Mouse (Mus musculus): ENCODE results near the gene Usp5. TPM values are rescaled to one million over a fixed set of nuclear protein-coding genes. Genes with fewer than 3 reads are reported as not detected.

Usp5 gene
- total and polyA plus RNA-seq, 2 experiments from 2014 or later: 201 to 218 TPM

GRCm38 (mm10) chr6:124822049-124822448, 7.2 kb downstream of the Usp5 start:
- no peak for TF ChIP-seq CTCF (IDR thresholded peaks at IDR 0.05)
- ATAC-seq (ENCODE audit: low FRiP score) (no peak), DNase-seq (ENCODE audit: low spot score) (no peak)
- Histone ChIP-seq H3K9me3 (ENCODE audit: low read length) (no peaks in the 10 kb centered on the region), H3K27me3 (ENCODE audit: insufficient read depth, low read length) (no peaks in the 10 kb centered on the region), H3K9ac (replicated peaks; ENCODE audit: low read length, poor library complexity, severe bottlenecking) (no peak overlapping the region), H3K36me3 (ENCODE audit: insufficient read depth, low read length) (peaks cover 84% of the 10 kb centered on the region), H3K4me1 (ENCODE audit: insufficient read depth, low read length) (no peaks in the 10 kb centered on the region), H3K27ac (ENCODE audit: low read depth, low read length) (no peak overlapping the region), H3K4me2 (ENCODE audit: low read depth, low read length, poor library complexity, severe bottlenecking) (no peak overlapping the region), H3K4me3 (ENCODE audit: low read depth, low read length) (no peak overlapping the region)
- 97% methylated on average over 4 of the region's 4 CpGs for WGBS

DNA sequence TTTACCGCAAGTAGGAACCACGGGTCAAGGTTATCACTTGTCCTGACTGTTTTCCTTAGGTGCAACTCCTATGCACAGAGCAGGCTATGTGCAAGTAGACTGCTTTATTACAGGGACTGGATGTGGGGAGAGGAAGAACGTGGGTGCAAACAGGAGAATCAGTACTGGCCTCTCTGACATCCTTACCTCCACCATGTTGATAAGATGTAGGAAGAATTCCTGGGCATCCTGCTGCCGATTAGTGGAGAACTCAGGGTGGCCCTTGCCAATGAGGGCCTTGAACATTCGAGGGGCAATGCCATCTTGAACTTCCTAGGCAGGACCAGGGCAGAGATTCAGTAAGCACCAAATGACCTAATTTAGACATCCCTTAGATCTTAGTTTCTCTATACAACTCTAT, 8.4 kb downstream of the Usp5 start:
- ATAC-seq (ENCODE audit: low FRiP score) (no peak), DNase-seq (ENCODE audit: low spot score) (no peak)
- H3K9me3 ChIP-seq (ENCODE audit: low read length): no peaks in the 10 kb centered on the region
- 93% methylated on average over 5 of the region's 5 CpGs for WGBS
- H3K4me1 ChIP-seq (ENCODE audit: insufficient read depth, low read length): no peaks in the 10 kb centered on the region
- no peak overlapping the region for H3K9ac ChIP-seq (replicated peaks; ENCODE audit: low read length, poor library complexity, severe bottlenecking)
- H3K4me2 ChIP-seq (ENCODE audit: low read depth, low read length, poor library complexity, severe bottlenecking): no peak overlapping the region
- H3K27me3 ChIP-seq (ENCODE audit: insufficient read depth, low read length): no peaks in the 10 kb centered on the region
- H3K4me3 ChIP-seq (ENCODE audit: low read depth, low read length): no peak overlapping the region
- H3K27ac ChIP-seq (ENCODE audit: low read depth, low read length): no peak overlapping the region
- no peak for TF ChIP-seq CTCF (IDR thresholded peaks at IDR 0.05)
- H3K36me3 ChIP-seq (ENCODE audit: insufficient read depth, low read length): peaks cover 89% of the 10 kb centered on the region

DNA sequence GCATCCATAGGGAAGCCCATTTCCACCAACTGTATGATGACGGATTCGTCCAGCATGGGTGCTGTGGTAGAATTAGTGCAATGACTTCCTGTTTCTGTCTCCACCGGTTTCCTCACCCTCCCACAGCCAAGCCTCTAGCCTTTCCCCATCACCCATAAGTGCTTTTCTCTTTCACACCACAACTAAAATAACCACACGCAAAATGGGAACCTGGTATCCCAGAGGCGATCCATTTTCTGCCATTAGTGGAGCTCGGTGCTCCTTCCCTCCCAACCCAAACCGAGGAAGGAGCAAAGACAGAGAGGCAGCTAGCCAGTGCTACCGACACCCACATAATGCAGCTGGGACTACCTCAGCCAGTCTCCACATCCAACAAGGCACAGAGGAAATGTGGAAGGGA, 11.3 kb downstream of the Usp5 start:
- no peak overlapping the region for H3K9ac ChIP-seq (replicated peaks; ENCODE audit: low read length, poor library complexity, severe bottlenecking)
- TF ChIP-seq CTCF (IDR thresholded peaks at IDR 0.05): no peak
- H3K4me1 ChIP-seq (ENCODE audit: insufficient read depth, low read length): peaks cover 5% of the 10 kb centered on the region
- WGBS: 95% methylated on average over 8 of the region's 8 CpGs
- no peak for ATAC-seq (ENCODE audit: low FRiP score)
- no peak for DNase-seq (ENCODE audit: low spot score)
- H3K36me3 ChIP-seq (ENCODE audit: insufficient read depth, low read length): peaks cover 70% of the 10 kb centered on the region
- H3K27me3 ChIP-seq (ENCODE audit: insufficient read depth, low read length): no peaks in the 10 kb centered on the region
- no peak overlapping the region for H3K4me2 ChIP-seq (ENCODE audit: low read depth, low read length, poor library complexity, severe bottlenecking)
- no peaks in the 10 kb centered on the region for H3K9me3 ChIP-seq (ENCODE audit: low read length)
- no peak overlapping the region for H3K4me3 ChIP-seq (ENCODE audit: low read depth, low read length)
- no peak overlapping the region for H3K27ac ChIP-seq (ENCODE audit: low read depth, low read length)

GRCm38 (mm10) chr6:124817563-124817962, 11.7 kb downstream of the Usp5 start:
- Histone ChIP-seq H3K4me1 (ENCODE audit: insufficient read depth, low read length) (peaks cover 7% of the 10 kb centered on the region), H3K9me3 (ENCODE audit: low read length) (no peaks in the 10 kb centered on the region), H3K4me3 (ENCODE audit: low read depth, low read length) (no peak overlapping the region), H3K27ac (ENCODE audit: low read depth, low read length) (no peak overlapping the region), H3K36me3 (ENCODE audit: insufficient read depth, low read length) (peaks cover 66% of the 10 kb centered on the region), H3K9ac (replicated peaks; ENCODE audit: low read length, poor library complexity, severe bottlenecking) (no peak overlapping the region), H3K4me2 (ENCODE audit: low read depth, low read length, poor library complexity, severe bottlenecking) (no peak overlapping the region), H3K27me3 (ENCODE audit: insufficient read depth, low read length) (no peaks in the 10 kb centered on the region)
- DNase-seq (ENCODE audit: low spot score): no peak
- no peak for ATAC-seq (ENCODE audit: low FRiP score)
- WGBS: 96% methylated on average over 8 of the region's 8 CpGs
- TF ChIP-seq CTCF (IDR thresholded peaks at IDR 0.05): no peak

GRCm38 (mm10) chr6:124817125-124817524, 12.2 kb downstream of the Usp5 start:
- Histone ChIP-seq H3K27ac (ENCODE audit: low read depth, low read length) (no peak overlapping the region), H3K36me3 (ENCODE audit: insufficient read depth, low read length) (peaks cover 63% of the 10 kb centered on the region), H3K27me3 (ENCODE audit: insufficient read depth, low read length) (no peaks in the 10 kb centered on the region), H3K4me3 (ENCODE audit: low read depth, low read length) (no peak overlapping the region), H3K4me2 (ENCODE audit: low read depth, low read length, poor library complexity, severe bottlenecking) (no peak overlapping the region), H3K4me1 (ENCODE audit: insufficient read depth, low read length) (peaks cover 11% of the 10 kb centered on the region), H3K9ac (replicated peaks; ENCODE audit: low read length, poor library complexity, severe bottlenecking) (no peak overlapping the region), H3K9me3 (ENCODE audit: low read length) (no peaks in the 10 kb centered on the region)
- DNase-seq (ENCODE audit: low spot score): no peak
- no peak for TF ChIP-seq CTCF (IDR thresholded peaks at IDR 0.05)
- ATAC-seq (ENCODE audit: low FRiP score): no peak
- 95% methylated on average over 11 of the region's 11 CpGs for WGBS

DNA sequence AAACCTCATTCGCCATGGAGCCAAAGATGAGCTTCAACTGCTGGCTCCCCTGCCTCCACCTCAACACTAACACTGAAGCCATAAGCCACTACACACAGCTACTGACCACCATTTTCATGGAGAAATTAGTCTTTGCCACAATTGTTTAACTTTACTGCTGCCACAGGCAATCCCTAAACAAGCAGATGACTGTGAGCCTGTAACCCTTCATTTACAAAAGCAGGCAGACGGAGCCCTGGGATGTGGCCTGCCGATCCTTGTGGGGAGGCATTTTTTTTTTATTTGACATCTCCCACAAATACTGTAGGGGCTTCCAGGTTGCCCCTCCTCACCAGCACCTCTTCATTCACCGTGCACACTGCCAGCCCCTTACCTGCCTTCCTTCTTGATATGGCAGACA, 12.7 kb downstream of the Usp5 start:
- TF ChIP-seq CTCF (IDR thresholded peaks at IDR 0.05): no peak
- DNase-seq (ENCODE audit: low spot score) (no peak), ATAC-seq (ENCODE audit: low FRiP score) (no peak)
- Histone ChIP-seq H3K9me3 (ENCODE audit: low read length) (no peaks in the 10 kb centered on the region), H3K4me3 (ENCODE audit: low read depth, low read length) (no peak overlapping the region), H3K4me1 (ENCODE audit: insufficient read depth, low read length) (peaks cover 12% of the 10 kb centered on the region), H3K9ac (replicated peaks; ENCODE audit: low read length, poor library complexity, severe bottlenecking) (no peak overlapping the region), H3K27ac (ENCODE audit: low read depth, low read length) (no peak overlapping the region), H3K4me2 (ENCODE audit: low read depth, low read length, poor library complexity, severe bottlenecking) (no peak overlapping the region), H3K36me3 (ENCODE audit: insufficient read depth, low read length) (peaks cover 63% of the 10 kb centered on the region), H3K27me3 (ENCODE audit: insufficient read depth, low read length) (no peaks in the 10 kb centered on the region)
- 92% methylated on average over 4 of the region's 4 CpGs for WGBS
